Mouse (Mus musculus) lung, embryonic 16.5 days (tissue): Measurements from ENCODE around the gene Apobec3. TPM values are rescaled to one million over a fixed set of nuclear protein-coding genes. Genes with fewer than 3 reads are reported as not detected.
"Not testable (repeated sequence)": the region's sequence is repeated elsewhere in the genome, so short reads cannot be mapped to it uniquely, and the experiment has no call there.

Experiments used
- ATAC-seq: fragments of 200-750 bp; cut with Nextera tagmentation; 2 replicates; pipeline ENCODE4 v1.8.0; 2017; ENCODE audit warnings: low read depth, mild to moderate bottlenecking, moderate library complexity
- H3K27ac ChIP-seq: fragments of 300-500 bp; sonication (generic); 2 replicates; pipeline ENCODE4 v1.5.1; 2014; ENCODE audit warnings: mild to moderate bottlenecking, control low read depth, low read length
- H3K27me3 ChIP-seq: fragments of 300-500 bp; sonication (generic); 2 replicates; pipeline ENCODE4 v1.6.1; 2014; ENCODE audit warnings: low read depth, low read length, mixed read lengths; ENCODE audit not compliant: control insufficient read depth, insufficient read depth
- H3K36me3 ChIP-seq: fragments of 300-500 bp; sonication (generic); 2 replicates; pipeline ENCODE4 v1.6.1; 2014; ENCODE audit warnings: low read length; ENCODE audit not compliant: control insufficient read depth, insufficient read depth
- H3K4me1 ChIP-seq: fragments of 300-500 bp; sonication (generic); replicated peaks from 2 replicates; pipeline ENCODE4 v1.6.1; 2014; ENCODE audit warnings: low read length, mixed read lengths; ENCODE audit not compliant: control insufficient read depth, insufficient read depth
- H3K4me2 ChIP-seq: fragments of 300-500 bp; sonication (generic); 2 replicates; pipeline ENCODE4 v1.6.1; 2014; ENCODE audit warnings: low read depth, low read length, control low read depth
- H3K4me3 ChIP-seq: fragments of 300-500 bp; sonication (generic); 2 replicates; pipeline ENCODE4 v1.5.1; 2014; ENCODE audit warnings: mild to moderate bottlenecking, low read length, control low read depth
- H3K9ac ChIP-seq: fragments of 300-500 bp; sonication (generic); 2 replicates; pipeline ENCODE4 v1.6.1; 2014; ENCODE audit warnings: low read length, control low read depth
- H3K9me3 ChIP-seq: fragments of 300-500 bp; sonication (generic); 2 replicates; pipeline ENCODE4 v1.6.1; 2016; ENCODE audit warnings: low read length; ENCODE audit not compliant: control insufficient read depth
- WGBS: fragments of 180-500 bp; shearing (Covaris S2); extraction: QIAGEN DNeasy Blood & Tissue Kit; methylation state at CpG from one replicate; pipeline ENCODE4 v1.1.7; 2014; 5-methylcytosine and 5-hydroxymethylcytosine counted together
- polyA plus RNA-seq: library from polyadenylated mRNA; unstranded; fragments of >200 nt; fragmentation: Nextera tagmentation; extraction: Ambion mirVana; gene quantifications from 2 replicates; pipeline ENCODE4 v1.2.1, GENCODE M21; 2015

The Apobec3 gene
- polyA plus RNA-seq, 1 experiment from 2014 or later = 43.2 TPM

DNA sequence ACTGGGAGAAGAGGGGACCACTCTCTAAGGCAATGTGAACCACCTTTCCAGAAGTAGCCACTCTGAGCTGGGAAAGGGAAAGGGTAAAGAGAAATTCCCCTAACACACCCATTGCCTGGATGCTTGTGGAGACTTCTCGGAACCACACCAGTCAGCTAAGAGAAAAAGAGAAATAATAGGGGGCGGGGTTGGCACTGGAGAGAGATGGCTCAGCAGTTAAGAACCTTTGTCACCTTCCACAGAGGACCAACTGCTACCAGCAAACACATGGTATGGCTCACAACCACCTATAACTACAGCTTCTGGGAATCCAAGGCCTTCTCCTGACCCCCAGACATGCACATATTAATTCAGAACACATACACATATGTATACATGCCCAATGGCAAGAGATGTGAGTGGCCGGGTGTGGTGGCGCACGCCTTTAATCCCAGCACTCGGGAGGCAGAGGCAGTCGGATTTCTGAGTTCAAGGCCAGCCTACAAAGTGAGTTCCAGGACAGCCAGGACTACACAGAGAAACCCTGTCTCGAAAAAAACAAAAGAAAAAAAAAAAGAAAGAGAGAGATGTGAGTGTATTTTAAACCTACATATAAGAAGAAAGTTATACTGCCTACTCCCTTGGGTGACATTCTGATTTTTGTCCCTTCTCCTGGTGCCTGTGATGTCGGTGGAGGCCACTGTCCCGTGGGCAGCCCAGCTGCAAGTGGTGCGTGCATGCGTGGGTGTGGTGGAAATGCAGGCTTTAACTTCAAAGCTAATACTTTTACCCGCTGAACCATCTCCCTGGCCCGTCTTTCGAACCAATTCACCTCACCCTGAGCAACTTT lies 1.8 kb downstream of the Apobec3 start:
- peak overlapping the region; percentile 70 for H3K9ac ChIP-seq
- WGBS = 75% methylated on average over 15 of the region's 15 CpGs
- peaks cover 5% of the 10 kb centered on the region; the same call in 1 of the 2 replicates for H3K36me3 ChIP-seq
- peak overlapping the region; percentile 89; the same call in 1 of the 2 replicates for H3K27ac ChIP-seq
- no peaks in the 10 kb centered on the region for H3K27me3 ChIP-seq
- no peaks in the 10 kb centered on the region for H3K9me3 ChIP-seq
- peaks cover 15% of the 10 kb centered on the region for H3K4me1 ChIP-seq
- peak overlapping the region; percentile 55 for H3K4me2 ChIP-seq
- H3K4me3 ChIP-seq = peak overlapping the region; percentile 58
- no peak for ATAC-seq

- no peak overlapping the region for H3K4me3 ChIP-seq
- WGBS = 54% methylated on average over 3 of the region's 3 CpGs
- no peak for ATAC-seq
- H3K9me3 ChIP-seq = no peaks in the 10 kb centered on the region
- no peaks in the 10 kb centered on the region for H3K27me3 ChIP-seq
- H3K4me2 ChIP-seq = peak overlapping the region; percentile 55
- H3K9ac ChIP-seq = peak overlapping the region; percentile 37; the same call in 1 of the 2 replicates
- peaks cover 7% of the 10 kb centered on the region; the same call in 1 of the 2 replicates for H3K36me3 ChIP-seq
- no peak overlapping the region for H3K27ac ChIP-seq
- peaks cover 15% of the 10 kb centered on the region for H3K4me1 ChIP-seq
These were observed 2.3 kb downstream of the Apobec3 start for GRCm38 (mm10) chr15:79893824-79894123.

DNA sequence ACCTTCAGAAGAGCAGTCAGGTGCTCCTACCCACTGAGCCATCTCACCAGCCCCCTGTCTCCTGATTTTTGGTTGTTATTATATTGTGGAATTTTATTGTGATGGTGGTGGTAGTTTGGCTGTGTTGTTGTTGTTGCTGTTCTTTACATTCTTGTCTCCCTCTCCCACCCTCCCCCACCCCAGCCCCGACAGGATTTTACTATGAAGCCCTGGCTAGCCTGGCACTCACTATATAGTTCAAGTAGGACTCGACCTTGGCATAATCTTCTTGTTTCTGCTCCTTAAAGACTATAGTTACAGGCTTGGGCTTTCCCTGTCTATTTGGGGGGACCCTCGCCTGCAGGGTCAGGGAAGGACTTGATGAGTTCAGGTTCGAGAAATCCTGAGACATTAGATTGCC lies 2.9 kb downstream of the Apobec3 start:
- no peak overlapping the region for H3K4me2 ChIP-seq
- H3K9ac ChIP-seq = no peak overlapping the region
- H3K27me3 ChIP-seq = no peaks in the 10 kb centered on the region
- H3K27ac ChIP-seq = no peak overlapping the region
- H3K36me3 ChIP-seq = peaks cover 7% of the 10 kb centered on the region; the same call in 1 of the 2 replicates
- H3K4me3 ChIP-seq = no peak overlapping the region
- WGBS = 75% methylated on average over 4 of the region's 4 CpGs
- peaks cover 15% of the 10 kb centered on the region for H3K4me1 ChIP-seq
- ATAC-seq = no peak
- H3K9me3 ChIP-seq = no peaks in the 10 kb centered on the region

DNA sequence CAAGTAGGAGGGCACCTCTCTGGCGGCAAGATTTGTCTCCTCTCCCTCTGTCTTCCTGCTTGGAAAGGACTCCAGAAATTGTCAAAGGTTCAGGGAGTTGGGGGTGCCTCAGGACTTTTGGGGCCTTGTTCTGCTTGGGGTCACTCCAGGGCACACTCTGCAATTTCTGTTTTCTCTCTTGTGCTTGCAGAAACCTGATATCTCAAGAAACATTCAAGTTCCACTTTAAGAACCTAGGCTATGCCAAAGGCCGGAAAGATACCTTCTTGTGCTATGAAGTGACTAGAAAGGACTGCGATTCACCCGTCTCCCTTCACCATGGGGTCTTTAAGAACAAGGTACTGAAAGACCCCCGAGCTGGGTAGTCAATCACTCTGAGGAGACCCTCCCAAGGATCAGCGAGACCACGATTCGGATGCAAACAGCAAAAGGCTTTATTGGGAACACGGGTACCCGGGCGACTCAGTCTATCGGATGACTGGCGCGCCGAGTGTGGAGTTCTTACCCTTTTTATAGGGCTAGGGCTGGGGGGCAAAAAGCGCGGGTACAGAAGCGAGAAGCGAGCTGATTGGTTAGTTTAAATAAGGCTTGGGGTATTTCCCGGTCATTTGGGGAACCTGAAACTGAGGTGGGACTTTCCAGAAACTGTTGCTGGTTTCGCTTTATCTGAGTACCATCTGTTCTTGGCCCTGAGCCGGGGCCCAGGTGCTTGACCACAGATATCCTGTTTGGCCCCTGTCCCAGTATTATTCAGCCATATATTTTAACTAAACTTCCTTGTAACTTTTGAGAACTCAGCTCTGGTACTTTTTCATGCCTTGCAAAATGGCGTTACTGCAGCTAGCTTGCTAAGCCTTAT lies 4.0 kb downstream of the Apobec3 start:
- H3K4me2 ChIP-seq, H3K27me3 ChIP-seq, H3K4me3 ChIP-seq, H3K9me3 ChIP-seq, ATAC-seq, H3K36me3 ChIP-seq: not testable (repeated sequence)
- 74% methylated on average over 9 of the region's 23 CpGs for WGBS
- Histone ChIP-seq H3K9ac (peak overlapping the region; percentile 24; the same call in 1 of the 2 replicates), H3K27ac (peak overlapping the region; percentile 77), H3K4me1 (peaks cover 15% of the 10 kb centered on the region)

DNA sequence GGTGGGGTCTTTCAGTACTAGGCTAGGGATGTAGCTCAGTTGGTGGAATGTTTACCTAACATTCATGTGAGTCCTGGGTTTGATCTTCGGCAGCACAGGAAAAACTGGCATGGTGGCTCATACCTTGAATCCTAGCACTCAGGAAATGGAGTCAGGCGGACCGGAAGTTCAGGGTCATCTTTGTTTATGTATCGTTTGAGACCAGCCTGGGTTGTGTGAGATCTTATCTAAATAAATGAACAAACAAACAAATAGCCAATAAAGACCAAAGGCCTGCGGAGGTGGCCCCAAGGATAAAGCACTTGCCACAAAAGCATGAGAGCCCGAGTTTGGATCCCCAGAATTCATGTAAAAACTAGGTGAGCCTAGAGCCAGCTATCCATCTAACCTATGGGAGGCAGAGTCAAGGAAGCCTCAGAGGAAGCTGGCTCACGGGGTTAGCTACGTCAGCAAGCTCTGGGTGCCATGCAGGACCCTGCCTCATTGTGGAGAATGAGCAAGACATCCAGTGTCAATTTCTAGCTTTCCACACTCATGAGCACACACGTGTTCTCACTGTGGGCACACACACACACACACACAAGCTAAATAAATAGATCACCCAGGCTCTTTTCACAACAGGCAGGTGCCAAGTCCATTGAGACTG lies 4.7 kb downstream of the Apobec3 start:
- ATAC-seq = no peak
- no peaks in the 10 kb centered on the region for H3K9me3 ChIP-seq
- WGBS = 61% methylated on average over 9 of the region's 9 CpGs

GRCm38 (mm10) chr15:79898988-79899387 lies 7.5 kb downstream of the Apobec3 start:
- no peak overlapping the region for H3K9ac ChIP-seq
- H3K27ac ChIP-seq = no peak overlapping the region
- no peak overlapping the region for H3K4me3 ChIP-seq
- no peak overlapping the region for H3K4me2 ChIP-seq
- peaks cover 7% of the 10 kb centered on the region; the same call in 1 of the 2 replicates for H3K36me3 ChIP-seq
- H3K9me3 ChIP-seq = no peaks in the 10 kb centered on the region
- WGBS = 65% methylated on average over 5 of the region's 5 CpGs
- H3K27me3 ChIP-seq = no peaks in the 10 kb centered on the region
- peaks cover 15% of the 10 kb centered on the region for H3K4me1 ChIP-seq
- no peak for ATAC-seq

More for the DNA sequence above, 4.7 kb downstream of the Apobec3 start:
- Histone ChIP-seq H3K4me1 (peaks cover 15% of the 10 kb centered on the region), H3K36me3 (peaks cover 7% of the 10 kb centered on the region; the same call in 1 of the 2 replicates), H3K27ac (peak overlapping the region; percentile 55), H3K4me2 (no peak overlapping the region), H3K27me3 (no peaks in the 10 kb centered on the region), H3K4me3 (no peak overlapping the region), H3K9ac (no peak overlapping the region)

GRCm38 (mm10) chr15:79899828-79900510 lies 8.5 kb downstream of the Apobec3 start:
- ATAC-seq = no peak
- H3K4me1 ChIP-seq = peaks cover 14% of the 10 kb centered on the region
- 76% methylated on average over 6 of the region's 6 CpGs for WGBS
- H3K9me3 ChIP-seq = no peaks in the 10 kb centered on the region
- H3K36me3 ChIP-seq = peaks cover 7% of the 10 kb centered on the region; the same call in 1 of the 2 replicates
- no peak overlapping the region for H3K4me3 ChIP-seq
- H3K27ac ChIP-seq = no peak overlapping the region
- no peak overlapping the region for H3K4me2 ChIP-seq
- H3K27me3 ChIP-seq = no peaks in the 10 kb centered on the region
- H3K9ac ChIP-seq = no peak overlapping the region

DNA sequence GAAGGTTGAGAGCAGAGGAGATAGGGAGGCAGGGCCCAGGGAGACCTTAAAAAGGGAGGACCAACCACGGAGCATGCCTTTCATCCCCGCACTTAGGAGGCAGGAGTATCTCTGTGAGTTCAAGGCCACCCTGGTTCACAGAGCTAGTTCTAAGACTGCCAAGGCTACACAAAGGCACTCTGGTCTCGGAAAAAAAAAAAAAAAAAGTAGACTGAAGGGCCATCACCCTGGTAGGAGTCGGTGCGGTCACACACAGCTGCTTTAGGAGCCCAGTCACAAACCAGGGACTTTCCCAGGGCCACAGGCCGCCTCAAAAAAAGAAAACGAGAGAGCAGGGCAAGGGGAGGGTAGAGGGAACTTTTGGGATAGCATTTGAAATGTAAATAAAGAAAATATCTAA lies 9.3 kb downstream of the Apobec3 start:
- H3K27me3 ChIP-seq = no peaks in the 10 kb centered on the region
- 67% methylated on average over 7 of the region's 7 CpGs for WGBS
- no peaks in the 10 kb centered on the region for H3K9me3 ChIP-seq
- ATAC-seq = no peak
- H3K4me1 ChIP-seq = peaks cover 10% of the 10 kb centered on the region
- H3K27ac ChIP-seq = peak overlapping the region; percentile 34; the same call in 1 of the 2 replicates
- no peak overlapping the region for H3K4me2 ChIP-seq
- H3K36me3 ChIP-seq = peaks cover 11% of the 10 kb centered on the region; the same call in 1 of the 2 replicates
- H3K9ac ChIP-seq = no peak overlapping the region
- H3K4me3 ChIP-seq = no peak overlapping the region
